ENCODE assay signal across 22 mouse cellular contexts in genomic region chr2:14176460-14177193, GRCm38 (mm10). TPM values are rescaled to one million over a fixed set of nuclear protein-coding genes. Genes with fewer than 3 reads are reported as not detected.
DNase-seq lines count a peak whose midpoint lies in the region; ATAC-seq lines count a peak whose summit lies in the region.
"Had no signal": no experiment of that assay in that cellular context is flagged by ENCODE, and none has a peak within 500 bp of the region (broad histone marks: within the 10 kb centered on the region; RNA-seq: fewer than 3 reads in every experiment).

No protein-coding gene starts in this region.

- no peak overlapping the region for H3K27ac ChIP-seq in liver, embryonic 12.5 days
- H3K27ac ChIP-seq in intestine, embryonic 16.5 days (ENCODE audit: low read length), result peak overlapping the region; percentile 47
- H3K27ac ChIP-seq: embryonic facial prominence, embryonic 10.5 days; forebrain, embryonic 13.5 days; gastrocnemius, adult 2 months; heart, embryonic 10.5 days; hindbrain, embryonic 10.5 days; hindbrain, embryonic 14.5 days had no signal

- no peak for DNase-seq in liver
- no peak for DNase-seq in heart, postnatal 4 days
- no peak for DNase-seq in left cerebral cortex, postnatal 10 days (ENCODE audit: extremely low spot score in 1 of 2, low spot score in 2 of 2)
- DNase-seq: adrenal gland, adult 8-10 months; adrenal gland, postnatal 36 days; cerebellum, adult 2 months; cerebellum, postnatal 10 days; forebrain, postnatal 0 days; gastrocnemius, adult 2 months; gastrocnemius, postnatal 25 days; heart, postnatal 14 days had no signal

- no peak overlapping the region for H3K9ac ChIP-seq in liver, embryonic 12.5 days
- H3K9ac ChIP-seq in intestine, embryonic 16.5 days (ENCODE audit: low read depth, low read length), result no peak overlapping the region
- H3K9ac ChIP-seq: forebrain, embryonic 13.5 days; forebrain, postnatal 0 days; hindbrain, embryonic 14.5 days had no signal

- H3K36me3 ChIP-seq in liver, embryonic 12.5 days, result no peaks in the 10 kb centered on the region
- no peaks in the 10 kb centered on the region for H3K36me3 ChIP-seq in intestine, embryonic 16.5 days (ENCODE audit: control insufficient read depth, insufficient read depth, low read length)
- H3K36me3 ChIP-seq: embryonic facial prominence, embryonic 10.5 days; heart, embryonic 10.5 days; hindbrain, embryonic 10.5 days had no signal

- peaks cover 7% of the 10 kb centered on the region for H3K4me1 ChIP-seq in liver, embryonic 12.5 days
- 0 out of 2 replicates have a peak, but pooled peaks cover 4% of the 10 kb centered on the region for H3K4me1 ChIP-seq in intestine, embryonic 16.5 days (ENCODE audit: control insufficient read depth, insufficient read depth, low read length)
- H3K4me1 ChIP-seq: embryonic facial prominence, embryonic 10.5 days; heart, embryonic 10.5 days; hindbrain, embryonic 10.5 days had no signal

- intact Hi-C loops in left cerebral cortex, postnatal 10 days (cut with DNase I), result no loop called here

- no peaks in the 10 kb centered on the region for H3K27me3 ChIP-seq in liver, embryonic 12.5 days (replicated peaks)
- no peaks in the 10 kb centered on the region for H3K27me3 ChIP-seq in intestine, embryonic 16.5 days (replicated peaks; ENCODE audit: control insufficient read depth, insufficient read depth, low read length)
- H3K27me3 ChIP-seq: forebrain, embryonic 13.5 days had no signal

- no peak for ATAC-seq in liver, embryonic 12.5 days
- peak; percentile 91 for ATAC-seq in intestine, embryonic 16.5 days
- ATAC-seq in megakaryocyte-erythroid progenitor cell, adult 5-6 weeks (replicated peaks; ENCODE audit: low FRiP score, low TSS enrichment, poor library complexity, severe bottlenecking), result peak; percentile 72
- no peak for ATAC-seq in frontal cortex, adult (ENCODE audit: low TSS enrichment)
- ATAC-seq: forebrain, embryonic 13.5 days; forebrain, postnatal 0 days had no signal

- peak overlapping the region; percentile 24; the same call in 1 of the 2 replicates for H3K4me2 ChIP-seq in liver, embryonic 12.5 days
- peak overlapping the region; percentile 42 for H3K4me2 ChIP-seq in intestine, embryonic 16.5 days (ENCODE audit: low read depth, low read length)
- H3K4me2 ChIP-seq: forebrain, embryonic 13.5 days; hindbrain, embryonic 14.5 days had no signal

- H3K9me3 ChIP-seq in liver, embryonic 12.5 days (replicated peaks), result no peaks in the 10 kb centered on the region
- H3K9me3 ChIP-seq in intestine, embryonic 16.5 days (ENCODE audit: control insufficient read depth, low read length), result no peaks in the 10 kb centered on the region
- H3K9me3 ChIP-seq: embryonic facial prominence, embryonic 10.5 days; forebrain, embryonic 13.5 days; heart, embryonic 10.5 days; hindbrain, embryonic 10.5 days had no signal

- H3K4me3 ChIP-seq in liver, embryonic 12.5 days, result no peak overlapping the region
- H3K4me3 ChIP-seq in intestine, embryonic 16.5 days (ENCODE audit: low read length), result no peak overlapping the region
- H3K4me3 ChIP-seq: embryonic facial prominence, embryonic 10.5 days; forebrain, embryonic 13.5 days; gastrocnemius, adult 2 months; heart, embryonic 10.5 days; hindbrain, embryonic 10.5 days had no signal

- WGBS in liver, embryonic 12.5 days (ENCODE audit: insufficient replicate concordance), result 42% methylated on average over 2 of the region's 2 CpGs
- 68% methylated on average over 2 of the region's 2 CpGs for WGBS in intestine, embryonic 16.5 days

RNA-seq across cellular contexts. Expression of gene Tmem236, which starts 2.3 kb away (rescaled TPM):
- polyA plus RNA-seq in liver, embryonic 12.5 days (2016; fragmentation: Nextera tagmentation; extraction: Ambion mirVana), result 0.12 TPM in 1 of 2 replicates, not detected in the other
- 28.5 and 32.5 TPM in 2 replicates for polyA plus RNA-seq in intestine, embryonic 16.5 days (2015; fragmentation: Nextera tagmentation; extraction: Ambion mirVana)
- not detected in 2 replicates for total RNA-seq in megakaryocyte-erythroid progenitor cell, adult 5-6 weeks (2014; fragmentation: Nextera tagmentation)
- total RNA-seq in megakaryocyte-erythroid progenitor cell, adult 5-6 weeks (2017), result not detected in 2 replicates
- total RNA-seq in heart, postnatal 4 days (2021), result under 1 TPM; 0.21 to 0.25 TPM
- total RNA-seq in left cerebral cortex, postnatal 10 days (2021), result under 1 TPM in 1 of 2 experiments, not detected in 1; 0.24 TPM
- total RNA-seq: granulocyte monocyte progenitor cell, adult 5-6 weeks had no signal
- polyA plus RNA-seq: embryonic facial prominence, embryonic 10.5 days; heart, embryonic 10.5 days; heart, embryonic 14.5 days; hindbrain, embryonic 10.5 days had no signal

RNA-seq across cellular contexts. Expression of gene Mrc1, which starts 52.6 kb away (rescaled TPM):
- polyA plus RNA-seq in liver, embryonic 12.5 days (2016; fragmentation: Nextera tagmentation; extraction: Ambion mirVana), result 6.8 and 7.5 TPM in 2 replicates
- polyA plus RNA-seq in intestine, embryonic 16.5 days (2015; fragmentation: Nextera tagmentation; extraction: Ambion mirVana), result 4.6 and 5.1 TPM in 2 replicates
- total RNA-seq in megakaryocyte-erythroid progenitor cell, adult 5-6 weeks (2014; fragmentation: Nextera tagmentation), result not detected in 2 replicates
- 1.5 TPM in 1 of 2 replicates, not detected in the other for total RNA-seq in megakaryocyte-erythroid progenitor cell, adult 5-6 weeks (2017)
- total RNA-seq in heart, postnatal 4 days (2021), result 10 to 100 TPM in 1 of 2 experiments, 1 to 10 TPM in 1; 9.0 to 11.1 TPM
- total RNA-seq in left cerebral cortex, postnatal 10 days (2021), result 1 to 10 TPM; 7.6 to 8.3 TPM

Comparison
In these comparisons a context has a peak if more than half of its experiments do, and no peak if none do; other contexts are left out.
1. ATAC-seq: peak in intestine, embryonic 16.5 days (single experiment) and megakaryocyte-erythroid progenitor cell, adult 5-6 weeks (single experiment); none in liver, embryonic 12.5 days (single experiment) and frontal cortex, adult (single experiment).